Mouse (Mus musculus) cerebellum, adult 2 months (tissue): ENCODE measurements around the gene Jmjd4.

Experiments used
- CTCF ChIP-seq: fragments of 200-500 bp; IDR thresholded peaks from 2 replicates; pipeline ENCODE4 v1.5.1; 2011; ENCODE audit warnings: low read depth, mild to moderate bottlenecking, control low read depth, low read length, moderate library complexity, borderline replicate concordance; ENCODE audit not compliant: insufficient read depth
- POLR2A ChIP-seq: fragments of 200-500 bp; IDR thresholded peaks from 2 replicates; pipeline ENCODE4 v1.6.1; 2011; ENCODE audit warnings: low read length, control low read depth, borderline replicate concordance; ENCODE audit not compliant: insufficient read depth

DNA sequence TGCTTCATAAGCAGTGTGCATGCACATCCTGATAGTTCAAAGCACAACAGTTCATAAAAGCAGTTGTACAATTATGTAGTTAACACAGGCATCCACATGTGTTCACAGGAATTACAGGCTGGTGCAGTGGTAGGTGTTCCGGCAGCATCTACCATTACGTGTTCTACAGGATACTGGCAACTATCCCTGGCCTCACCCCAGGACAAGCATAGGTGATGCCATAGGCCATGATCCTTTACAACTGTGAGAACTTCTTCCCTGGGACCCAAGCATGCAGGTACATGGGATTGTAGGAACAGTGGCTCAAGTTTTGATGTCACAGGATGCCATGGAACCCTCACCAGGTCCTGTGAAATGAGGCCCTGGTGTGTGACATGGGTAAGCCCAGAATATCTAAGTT, 10.6 kb downstream of the Jmjd4 start:
- TF ChIP-seq CTCF: no peak
- no peak for TF ChIP-seq POLR2A
